Mouse (Mus musculus) neural tube, embryonic 15.5 days (tissue): ENCODE results near the gene P2rx5. TPM values are rescaled to one million over a fixed set of nuclear protein-coding genes. Genes with fewer than 3 reads are reported as not detected.

ENCODE experiments used
- ATAC-seq: fragments of 200-750 bp; cut with Nextera tagmentation; 2 replicates; pipeline ENCODE4 v1.8.0; 2017; ENCODE audit warnings: mild to moderate bottlenecking, moderate TSS enrichment, moderate library complexity; ENCODE audit not compliant: low FRiP score
- H3K27ac ChIP-seq: fragments of 300-500 bp; sonication (generic); replicated peaks from 2 replicates; pipeline ENCODE4 v1.5.1; 2015; ENCODE audit warnings: mild to moderate bottlenecking, inconsistent platforms
- H3K27me3 ChIP-seq: fragments of 300-500 bp; sonication (generic); replicated peaks from 2 replicates; pipeline ENCODE4 v1.6.1; 2015; ENCODE audit warnings: inconsistent platforms
- H3K36me3 ChIP-seq: fragments of 300-500 bp; sonication (generic); 2 replicates; pipeline ENCODE4 v1.6.1; 2015; ENCODE audit warnings: inconsistent platforms
- H3K4me1 ChIP-seq: fragments of 300-500 bp; sonication (generic); 2 replicates; pipeline ENCODE4 v1.6.1; 2015; ENCODE audit warnings: inconsistent platforms
- H3K4me2 ChIP-seq: fragments of 300-500 bp; sonication (generic); 2 replicates; pipeline ENCODE4 v1.6.1; 2015; ENCODE audit warnings: inconsistent platforms, mild to moderate bottlenecking, moderate library complexity
- H3K4me3 ChIP-seq: fragments of 300-500 bp; sonication (generic); replicated peaks from 2 replicates; pipeline ENCODE4 v1.5.1; 2015; ENCODE audit warnings: mild to moderate bottlenecking, inconsistent platforms
- H3K9ac ChIP-seq: fragments of 300-500 bp; sonication (generic); replicated peaks from 2 replicates; pipeline ENCODE4 v1.6.1; 2015; ENCODE audit warnings: mild to moderate bottlenecking, inconsistent platforms
- H3K9me3 ChIP-seq: fragments of 300-500 bp; sonication (generic); replicated peaks from 2 replicates; pipeline ENCODE4 v1.6.1; 2016; ENCODE audit warnings: inconsistent platforms
- WGBS: fragments of 180-500 bp; shearing (Covaris S2); methylation state at CpG from one replicate; pipeline ENCODE4 v1.1.7; 2015; ENCODE audit warnings: mixed read lengths; 5-methylcytosine and 5-hydroxymethylcytosine counted together
- polyA plus RNA-seq: library from polyadenylated mRNA; unstranded; fragments of >200 nt; fragmentation: Nextera tagmentation; extraction: Ambion mirVana; gene quantifications from 2 replicates; pipeline ENCODE4 v1.2.1, GENCODE M21; 2015

Gene P2rx5
- polyA plus RNA-seq, 1 experiment from 2014 or later: 0.84 TPM

- under 1% methylated on average over 15 of the region's 15 CpGs for WGBS
Observed at GRCm38 (mm10) chr11:73176186-73176585, 16.0 kb downstream of the P2rx5 start.

GRCm38 (mm10) chr11:73176608-73177508 is 16.6 kb downstream of the P2rx5 start, which contains the start of the genes Emc6 and Tax1bp3:
Gene Emc6, minus strand, starts transcription at chr11:73177037.
Gene Tax1bp3, plus strand, starts transcription at chr11:73177083.
- 0% methylated on average over 81 of the region's 81 CpGs for WGBS
- Histone ChIP-seq H3K4me2 (peak within 1 kb of the TSS; percentile 67), H3K27ac (peak within 1 kb of the TSS; percentile 91), H3K4me1 (peaks cover 43% of the 10 kb centered on the region), H3K27me3 (no peaks in the 10 kb centered on the region), H3K9ac (peak within 1 kb of the TSS; percentile 88), H3K4me3 (peak within 1 kb of the TSS; percentile 90), H3K36me3 (peaks cover 17% of the 10 kb centered on the region), H3K9me3 (no peaks in the 10 kb centered on the region)
- peak; percentile 98 for ATAC-seq

More at GRCm38 (mm10) chr11:73176186-73176585, 16.0 kb downstream of the P2rx5 start:
- peak overlapping the region; percentile 91 for H3K27ac ChIP-seq
- H3K4me3 ChIP-seq: peak overlapping the region; percentile 90
- no peaks in the 10 kb centered on the region for H3K9me3 ChIP-seq
- no peak for ATAC-seq
- peak overlapping the region; percentile 67 for H3K4me2 ChIP-seq
- H3K9ac ChIP-seq: peak overlapping the region; percentile 88
- H3K4me1 ChIP-seq: peaks cover 43% of the 10 kb centered on the region
- peaks cover 17% of the 10 kb centered on the region for H3K36me3 ChIP-seq
- H3K27me3 ChIP-seq: no peaks in the 10 kb centered on the region

- peaks cover 43% of the 10 kb centered on the region for H3K4me1 ChIP-seq
- H3K36me3 ChIP-seq: peaks cover 22% of the 10 kb centered on the region
- H3K9me3 ChIP-seq: no peaks in the 10 kb centered on the region
- H3K4me3 ChIP-seq: peak overlapping the region; percentile 90
- H3K9ac ChIP-seq: peak overlapping the region; percentile 66
- H3K27me3 ChIP-seq: no peaks in the 10 kb centered on the region
- ATAC-seq: peak; percentile 52
- WGBS: under 1% methylated on average over 28 of the region's 28 CpGs
- H3K27ac ChIP-seq: peak overlapping the region; percentile 90
- peak overlapping the region; percentile 67 for H3K4me2 ChIP-seq
Observed at GRCm38 (mm10) chr11:73177509-73177875, 17.3 kb downstream of the P2rx5 start.

GRCm38 (mm10) chr11:73177895-73178294 is 17.7 kb downstream of the P2rx5 start:
- H3K36me3 ChIP-seq: peaks cover 24% of the 10 kb centered on the region
- no peak for ATAC-seq
- peak overlapping the region; percentile 67 for H3K4me2 ChIP-seq
- no peaks in the 10 kb centered on the region for H3K27me3 ChIP-seq
- peak overlapping the region; percentile 90 for H3K4me3 ChIP-seq
- H3K27ac ChIP-seq: peak overlapping the region; percentile 90
- no peaks in the 10 kb centered on the region for H3K9me3 ChIP-seq
- H3K9ac ChIP-seq: peak overlapping the region; percentile 66
- 5% methylated on average over 2 of the region's 2 CpGs for WGBS
- H3K4me1 ChIP-seq: peaks cover 43% of the 10 kb centered on the region

GRCm38 (mm10) chr11:73185872-73186615 is 25.8 kb downstream of the P2rx5 start:
- no peak overlapping the region for H3K4me3 ChIP-seq
- ATAC-seq: no peak
- H3K4me2 ChIP-seq: no peak overlapping the region
- no peaks in the 10 kb centered on the region for H3K27me3 ChIP-seq
- no peaks in the 10 kb centered on the region for H3K9me3 ChIP-seq
- H3K36me3 ChIP-seq: peaks cover 82% of the 10 kb centered on the region
- no peak overlapping the region for H3K27ac ChIP-seq
- no peaks in the 10 kb centered on the region for H3K4me1 ChIP-seq
- H3K9ac ChIP-seq: no peak overlapping the region
- WGBS: 90% methylated on average over 10 of the region's 10 CpGs

- WGBS: 91% methylated on average over 6 of the region's 6 CpGs
- Histone ChIP-seq H3K4me1 (no peaks in the 10 kb centered on the region), H3K36me3 (peaks cover 90% of the 10 kb centered on the region), H3K9ac (no peak overlapping the region), H3K27ac (no peak overlapping the region), H3K4me3 (no peak overlapping the region), H3K4me2 (no peak overlapping the region), H3K9me3 (no peaks in the 10 kb centered on the region), H3K27me3 (no peaks in the 10 kb centered on the region)
- no peak for ATAC-seq
Observed at GRCm38 (mm10) chr11:73187231-73187630, 27.0 kb downstream of the P2rx5 start.

- no peak for ATAC-seq
- Histone ChIP-seq H3K36me3 (peaks cover 48% of the 10 kb centered on the region), H3K9ac (no peak overlapping the region), H3K4me1 (peaks cover 15% of the 10 kb centered on the region), H3K4me2 (no peak overlapping the region), H3K4me3 (no peak overlapping the region), H3K27me3 (no peaks in the 10 kb centered on the region), H3K9me3 (no peaks in the 10 kb centered on the region), H3K27ac (no peak overlapping the region)
- 79% methylated on average over 6 of the region's 6 CpGs for WGBS
Observed at GRCm38 (mm10) chr11:73193047-73193446, 32.8 kb downstream of the P2rx5 start.

GRCm38 (mm10) chr11:73194444-73194843 is 34.2 kb downstream of the P2rx5 start:
- peaks cover 34% of the 10 kb centered on the region for H3K36me3 ChIP-seq
- no peak overlapping the region for H3K4me2 ChIP-seq
- no peak overlapping the region for H3K27ac ChIP-seq
- no peaks in the 10 kb centered on the region for H3K9me3 ChIP-seq
- H3K4me3 ChIP-seq: no peak overlapping the region
- H3K9ac ChIP-seq: no peak overlapping the region
- 78% methylated on average over 2 of the region's 2 CpGs for WGBS
- H3K4me1 ChIP-seq: peaks cover 21% of the 10 kb centered on the region
- ATAC-seq: no peak
- no peaks in the 10 kb centered on the region for H3K27me3 ChIP-seq

- H3K4me2 ChIP-seq: peak overlapping the region; percentile 96
- peaks cover 30% of the 10 kb centered on the region for H3K4me1 ChIP-seq
- H3K36me3 ChIP-seq: peaks cover 7% of the 10 kb centered on the region; the same call in 1 of the 2 replicates
- H3K4me3 ChIP-seq: peak overlapping the region; percentile 83
- H3K9me3 ChIP-seq: no peaks in the 10 kb centered on the region
- peak overlapping the region; percentile 87 for H3K9ac ChIP-seq
- no peak for ATAC-seq
- 10% methylated on average over 1 of the region's 1 CpGs for WGBS
- 0 out of 2 replicates have a peak, but pooled peaks cover 4% of the 10 kb centered on the region for H3K27me3 ChIP-seq
- no peak overlapping the region for H3K27ac ChIP-seq
Observed at GRCm38 (mm10) chr11:73198190-73198589, 38.0 kb downstream of the P2rx5 start.

- 0 out of 2 replicates have a peak, but pooled peaks cover 4% of the 10 kb centered on the region for H3K27me3 ChIP-seq
- H3K4me3 ChIP-seq: peak within 1 kb of the TSS; percentile 83
- H3K9ac ChIP-seq: peak within 1 kb of the TSS; percentile 87
- WGBS: 1% methylated on average over 22 of the region's 22 CpGs
- peaks cover 7% of the 10 kb centered on the region; the same call in 1 of the 2 replicates for H3K36me3 ChIP-seq
- no peaks in the 10 kb centered on the region for H3K9me3 ChIP-seq
- peak; percentile 97 for ATAC-seq
- peaks cover 30% of the 10 kb centered on the region for H3K4me1 ChIP-seq
- H3K27ac ChIP-seq: peak within 1 kb of the TSS; percentile 82
- H3K4me2 ChIP-seq: peak within 1 kb of the TSS; percentile 96
Observed at GRCm38 (mm10) chr11:73198603-73199229, 38.5 kb downstream of the P2rx5 start, which contains the start of gene Ctns. Gene Ctns, minus strand, starts transcription at chr11:73199042.

- Histone ChIP-seq H3K27me3 (0 out of 2 replicates have a peak, but pooled peaks cover 4% of the 10 kb centered on the region), H3K4me2 (peak within 1 kb of the TSS; percentile 96), H3K9ac (peak within 1 kb of the TSS; percentile 87), H3K4me3 (peak within 1 kb of the TSS; percentile 83), H3K4me1 (peaks cover 30% of the 10 kb centered on the region), H3K9me3 (no peaks in the 10 kb centered on the region), H3K36me3 (peaks cover 7% of the 10 kb centered on the region; the same call in 1 of the 2 replicates), H3K27ac (peak within 1 kb of the TSS; percentile 82)
- peak; percentile 98 for ATAC-seq
- 0% methylated on average over 32 of the region's 32 CpGs for WGBS
Observed at GRCm38 (mm10) chr11:73199230-73199712, 39.0 kb downstream of the P2rx5 start, which contains the start of gene Shpk. Gene Shpk, plus strand, starts transcription at chr11:73199460.
